Mouse (Mus musculus): ENCODE measurements around the gene Srpx2. TPM values are rescaled to one million over a fixed set of nuclear protein-coding genes. Genes with fewer than 3 reads are reported as not detected.
A peak's percentile ranks its signal among the peaks of the same experiment; 100 is the strongest.

Srpx2 gene
- total RNA-seq (2012; rRNA removed): not detected in 2 replicates
- not detected in 2 replicates for total RNA-seq (2014; rRNA removed)
- not detected in 2 replicates for polyA plus RNA-seq (2012; ENCODE audit: insufficient read length, low read depth)

DNA sequence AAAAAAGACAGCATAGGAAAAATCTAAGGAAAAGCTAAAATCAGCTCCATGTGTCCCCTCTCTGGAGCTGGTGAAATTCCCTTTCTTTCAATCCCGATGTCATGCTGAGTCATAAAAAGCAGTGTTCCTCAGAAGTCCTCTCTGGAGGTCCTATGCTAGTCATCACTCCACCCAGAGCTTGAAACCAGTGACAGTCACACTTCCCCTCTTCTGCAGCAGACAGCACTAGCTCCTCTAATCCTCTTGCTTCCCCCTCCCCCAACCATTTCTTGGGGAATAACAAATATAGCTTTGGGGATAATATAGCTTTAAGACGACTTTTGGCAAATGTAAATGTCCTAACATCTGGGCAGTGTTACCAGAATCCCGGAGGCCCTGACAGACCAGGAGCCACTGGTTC is at the start of gene Srpx2:
Srpx2 (plus strand) TSS at position 166 of the 400 bp plus-strand sequence.
- Histone ChIP-seq H3K79me2 (replicated peaks; ENCODE audit: control insufficient read depth, extremely low read depth, insufficient read depth, poor library complexity, severe bottlenecking) (no peaks in the 10 kb centered on the region), H3K9ac (ENCODE audit: insufficient read depth, low read depth) (no peak within 1 kb of the TSS), H3K27ac (ENCODE audit: insufficient read depth, low read depth) (no peak within 1 kb of the TSS), H3K36me3 (replicated peaks in 1 of 2; ENCODE audit: control insufficient read depth in 1 of 2, insufficient read depth in 1 of 2, low read length in 1 of 2) (no peaks in the 10 kb centered on the region), H3K4me2 (ENCODE audit: insufficient read depth, low read depth, poor library complexity, severe bottlenecking) (no peak within 1 kb of the TSS), H3K9me3 (replicated peaks; ENCODE audit: low read length) (no peaks in the 10 kb centered on the region), H3K4me3 (replicated peaks in 1 of 3; ENCODE audit: low read depth in 2 of 3, low read length in 2 of 3, poor library complexity in 1 of 3) (no peak within 1 kb of the TSS), H3K27me3 (replicated peaks) (no peaks in the 10 kb centered on the region), H3K4me1 (ENCODE audit: control insufficient read depth in 1 of 2, insufficient read depth in 2 of 2) (no peaks in the 10 kb centered on the region)
- in situ Hi-C loops (cut with MboI; ENCODE audit: low pct_ligation_motif_present, low pct_unique_long_range_greater_than_20kb, low sequenced_read_pairs) (no loop called here), dilution Hi-C loops (cut with MboI; ENCODE audit: extremely low pct_ligation_motif_present, extremely low pct_unique_long_range_greater_than_20kb, low sequenced_read_pairs) (no loop called here)
- DNase-seq (ENCODE audit: extremely low read depth): no peak
- TF ChIP-seq TBP (conservative IDR thresholded peaks at IDR 0.05; ENCODE audit: low read depth, low read length) (no peak), E2F4 (IDR thresholded peaks at IDR 0.05; ENCODE audit: insufficient replicate concordance, low read depth, low read length) (no peak), USF2 (conservative IDR thresholded peaks at IDR 0.05; ENCODE audit: low read depth, low read length) (no peak), EP300 (IDR thresholded peaks at IDR 0.05; ENCODE audit: low read length) (no peak), JUN (IDR thresholded peaks at IDR 0.05; ENCODE audit: insufficient read depth, low read depth, low read length) (no peak), ETS1 (conservative IDR thresholded peaks at IDR 0.05; ENCODE audit: low read depth, low read length) (no peak), POLR2AphosphoS2 (IDR thresholded peaks at IDR 0.05; ENCODE audit: low read depth, low read length) (no peak), NRF1 (IDR thresholded peaks at IDR 0.05; ENCODE audit: low read depth, low read length) (no peak), GABPA (IDR thresholded peaks at IDR 0.05; ENCODE audit: insufficient replicate concordance, low read depth, low read length) (no peak), ZMIZ1 (IDR thresholded peaks at IDR 0.05; ENCODE audit: low read depth, low read length) (no peak), ZKSCAN1 (IDR thresholded peaks at IDR 0.05; ENCODE audit: borderline replicate concordance, low read depth, low read length) (no peak), HCFC1 (IDR thresholded peaks at IDR 0.05; ENCODE audit: low read depth, low read length) (no peak), MYC (IDR thresholded peaks at IDR 0.05; ENCODE audit: low read depth, low read length) (no peak), PAX5 (IDR thresholded peaks at IDR 0.05; ENCODE audit: low read length) (no peak), ZNF384 (IDR thresholded peaks at IDR 0.05; ENCODE audit: low read depth, low read length) (no peak), SMC3 (IDR thresholded peaks at IDR 0.05; ENCODE audit: low read depth, low read length) (no peak), JUND (conservative IDR thresholded peaks at IDR 0.05; ENCODE audit: low read depth, low read length) (no peak), NELFE (IDR thresholded peaks at IDR 0.05; ENCODE audit: low read depth, low read length) (no peak), MAZ (IDR thresholded peaks at IDR 0.05; ENCODE audit: low read depth, low read length) (no peak)

DNA sequence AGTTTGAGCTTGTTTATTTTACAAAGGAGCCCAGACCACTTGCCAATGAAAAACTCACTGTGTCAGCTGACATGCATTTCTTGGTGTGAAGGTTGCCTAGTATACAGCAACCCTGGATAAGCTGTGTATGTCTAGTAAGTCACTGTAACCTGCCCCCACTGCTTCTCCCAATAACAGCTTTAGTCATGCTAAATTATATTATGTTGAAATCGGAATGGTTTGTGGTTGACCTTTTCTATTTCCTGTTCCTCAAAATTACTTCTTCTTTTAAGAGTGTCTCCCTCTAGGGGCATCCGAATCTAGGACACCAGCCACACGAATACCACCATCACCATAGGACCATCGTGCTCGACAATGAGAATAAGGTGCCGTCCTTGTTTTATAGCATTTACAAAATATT is 38.5 kb upstream of the Srpx2 start:
- no peaks in the 10 kb centered on the region for H3K27me3 ChIP-seq (replicated peaks)
- no peak overlapping the region for H3K4me2 ChIP-seq (ENCODE audit: insufficient read depth, low read depth, poor library complexity, severe bottlenecking)
- H3K9ac ChIP-seq (ENCODE audit: insufficient read depth, low read depth): no peak overlapping the region
- H3K27ac ChIP-seq (ENCODE audit: insufficient read depth, low read depth): no peak overlapping the region
- H3K4me1 ChIP-seq (ENCODE audit: control insufficient read depth in 1 of 2, insufficient read depth in 2 of 2): no peaks in the 10 kb centered on the region
- no peak overlapping the region for H3K4me3 ChIP-seq (replicated peaks in 1 of 3; ENCODE audit: low read depth in 2 of 3, low read length in 2 of 3, poor library complexity in 1 of 3)
- peak; percentile 21 for DNase-seq (ENCODE audit: extremely low read depth)
- TF ChIP-seq CTCF (conservative IDR thresholded peaks at IDR 0.05 in 1 of 2, IDR thresholded peaks at IDR 0.05 in 1 of 2; ENCODE audit: low read depth in 2 of 2, low read length in 2 of 2) (peak in 1 of 2 experiments; percentile 14; a peak in 1 of 4 replicates), MAFK (IDR thresholded peaks at IDR 0.05; ENCODE audit: insufficient replicate concordance, low read length) (no peak)
- in situ Hi-C loops (cut with MboI; ENCODE audit: low pct_ligation_motif_present, low pct_unique_long_range_greater_than_20kb, low sequenced_read_pairs): no loop called here
- dilution Hi-C loops (cut with MboI; ENCODE audit: extremely low pct_ligation_motif_present, extremely low pct_unique_long_range_greater_than_20kb, low sequenced_read_pairs): no loop called here
- no peaks in the 10 kb centered on the region for H3K36me3 ChIP-seq (replicated peaks in 1 of 2; ENCODE audit: control insufficient read depth in 1 of 2, insufficient read depth in 1 of 2, low read length in 1 of 2)
- H3K9me3 ChIP-seq (replicated peaks; ENCODE audit: low read length): no peaks in the 10 kb centered on the region
- H3K79me2 ChIP-seq (replicated peaks; ENCODE audit: control insufficient read depth, extremely low read depth, insufficient read depth, poor library complexity, severe bottlenecking): no peaks in the 10 kb centered on the region

All from CH12.LX (cell line).